Mouse (Mus musculus): ENCODE results near the gene Qser1. TPM values are rescaled to one million over a fixed set of nuclear protein-coding genes. Genes with fewer than 3 reads are reported as not detected.
"Not testable (repeated sequence)": the region's sequence is repeated elsewhere in the genome, so short reads cannot be mapped to it uniquely, and the experiment has no call there.

The Qser1 gene
- total and polyA plus RNA-seq, 2 experiments from 2014 or later, result 3.4 to 14.1 TPM

DNA sequence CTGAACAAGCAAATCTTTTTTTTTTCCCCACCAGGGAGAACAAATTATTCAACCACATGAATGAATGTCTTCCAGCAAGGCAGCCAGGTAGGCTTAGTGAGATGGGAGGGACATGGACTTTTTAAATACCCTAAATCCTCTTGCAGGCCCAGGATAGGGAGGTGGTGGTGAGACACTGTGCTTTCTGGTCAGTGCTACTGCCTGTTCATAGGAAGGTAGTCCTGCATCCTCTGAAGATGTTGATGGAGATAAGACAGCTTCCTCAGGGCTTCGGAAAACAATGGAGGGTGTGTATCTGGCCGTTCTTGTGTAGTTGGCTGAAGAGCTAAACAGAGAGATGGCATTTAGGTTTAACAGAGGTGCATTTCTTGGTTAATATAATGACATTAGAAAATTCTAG lies 15.9 kb upstream of the Qser1 start:
- DNase-seq (ENCODE audit: low spot score) (no peak), ATAC-seq (ENCODE audit: low FRiP score) (no peak)
- WGBS, result 86% methylated on average over 2 of the region's 2 CpGs
- TF ChIP-seq CTCF (IDR thresholded peaks at IDR 0.05), result no peak
- no peak overlapping the region for H3K27ac ChIP-seq (ENCODE audit: low read depth, low read length)
- no peak overlapping the region for H3K4me2 ChIP-seq (ENCODE audit: low read depth, low read length, poor library complexity, severe bottlenecking)
- no peak overlapping the region for H3K9ac ChIP-seq (replicated peaks; ENCODE audit: low read length, poor library complexity, severe bottlenecking)
- no peaks in the 10 kb centered on the region for H3K36me3 ChIP-seq (ENCODE audit: insufficient read depth, low read length)
- no peak overlapping the region for H3K4me3 ChIP-seq (ENCODE audit: low read depth, low read length)
- no peaks in the 10 kb centered on the region for H3K4me1 ChIP-seq (ENCODE audit: insufficient read depth, low read length)
- H3K9me3 ChIP-seq (ENCODE audit: low read length), result no peaks in the 10 kb centered on the region
- H3K27me3 ChIP-seq (ENCODE audit: insufficient read depth, low read length), result no peaks in the 10 kb centered on the region

DNA sequence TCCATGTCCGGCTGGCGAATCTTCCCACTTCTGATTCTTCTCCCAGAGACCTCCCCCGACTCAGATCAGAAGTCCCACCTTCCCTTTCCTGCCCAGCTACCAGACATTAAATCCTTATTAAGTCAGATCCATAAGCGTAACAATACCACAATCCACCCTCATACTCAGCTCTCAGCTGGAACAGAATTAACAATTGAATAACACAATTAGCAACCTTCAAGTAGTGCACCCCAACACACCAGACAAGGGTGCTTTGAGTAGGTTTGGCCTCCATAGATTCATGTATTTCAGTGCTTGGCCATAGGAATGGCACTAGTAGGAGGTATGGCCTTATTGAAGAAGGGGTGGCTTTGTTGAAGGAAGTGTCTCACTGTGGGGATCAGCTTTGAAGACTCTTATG lies 9.6 kb upstream of the Qser1 start:
- no peak for ATAC-seq (ENCODE audit: low FRiP score)
- no peaks in the 10 kb centered on the region for H3K4me1 ChIP-seq (ENCODE audit: insufficient read depth, low read length)

DNA sequence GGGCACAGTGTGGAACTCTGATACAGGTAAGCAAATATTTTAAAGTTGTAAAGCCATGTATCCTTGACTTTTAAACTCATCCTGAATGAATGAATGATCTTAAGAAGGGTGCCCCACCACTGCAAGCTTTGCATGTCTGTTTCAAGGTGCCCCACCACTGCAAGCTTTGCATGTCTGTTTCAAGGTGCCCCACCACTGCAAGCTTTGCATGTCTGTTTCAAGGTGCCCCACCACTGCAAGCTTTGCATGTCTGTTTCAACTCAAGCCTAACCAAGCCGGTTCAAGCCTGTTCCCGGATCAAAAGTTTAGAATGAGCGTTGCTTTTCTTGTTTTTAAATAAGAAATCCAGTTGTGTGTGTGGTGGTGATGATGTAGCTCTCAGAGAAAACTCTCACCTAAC lies 2.2 kb upstream of the Qser1 start:
- H3K4me1 ChIP-seq (ENCODE audit: insufficient read depth, low read length); H3K4me2 ChIP-seq (ENCODE audit: low read depth, low read length, poor library complexity, severe bottlenecking); DNase-seq (ENCODE audit: low spot score); H3K4me3 ChIP-seq (ENCODE audit: low read depth, low read length); ATAC-seq (ENCODE audit: low FRiP score); H3K27me3 ChIP-seq (ENCODE audit: insufficient read depth, low read length); H3K36me3 ChIP-seq (ENCODE audit: insufficient read depth, low read length); H3K9me3 ChIP-seq (ENCODE audit: low read length); H3K27ac ChIP-seq (ENCODE audit: low read depth, low read length); H3K9ac ChIP-seq (replicated peaks; ENCODE audit: low read length, poor library complexity, severe bottlenecking): not testable (repeated sequence)
- 90% methylated on average over 3 of the region's 3 CpGs for WGBS

More for the DNA sequence above, 9.6 kb upstream of the Qser1 start:
- Histone ChIP-seq H3K36me3 (ENCODE audit: insufficient read depth, low read length) (no peaks in the 10 kb centered on the region), H3K4me2 (ENCODE audit: low read depth, low read length, poor library complexity, severe bottlenecking) (no peak overlapping the region), H3K27me3 (ENCODE audit: insufficient read depth, low read length) (no peaks in the 10 kb centered on the region), H3K27ac (ENCODE audit: low read depth, low read length) (no peak overlapping the region), H3K4me3 (ENCODE audit: low read depth, low read length) (no peak overlapping the region), H3K9ac (replicated peaks; ENCODE audit: low read length, poor library complexity, severe bottlenecking) (no peak overlapping the region), H3K9me3 (ENCODE audit: low read length) (no peaks in the 10 kb centered on the region)
- TF ChIP-seq CTCF (IDR thresholded peaks at IDR 0.05), result no peak
- WGBS, result 87% methylated on average over 4 of the region's 4 CpGs
- DNase-seq (ENCODE audit: low spot score), result no peak

DNA sequence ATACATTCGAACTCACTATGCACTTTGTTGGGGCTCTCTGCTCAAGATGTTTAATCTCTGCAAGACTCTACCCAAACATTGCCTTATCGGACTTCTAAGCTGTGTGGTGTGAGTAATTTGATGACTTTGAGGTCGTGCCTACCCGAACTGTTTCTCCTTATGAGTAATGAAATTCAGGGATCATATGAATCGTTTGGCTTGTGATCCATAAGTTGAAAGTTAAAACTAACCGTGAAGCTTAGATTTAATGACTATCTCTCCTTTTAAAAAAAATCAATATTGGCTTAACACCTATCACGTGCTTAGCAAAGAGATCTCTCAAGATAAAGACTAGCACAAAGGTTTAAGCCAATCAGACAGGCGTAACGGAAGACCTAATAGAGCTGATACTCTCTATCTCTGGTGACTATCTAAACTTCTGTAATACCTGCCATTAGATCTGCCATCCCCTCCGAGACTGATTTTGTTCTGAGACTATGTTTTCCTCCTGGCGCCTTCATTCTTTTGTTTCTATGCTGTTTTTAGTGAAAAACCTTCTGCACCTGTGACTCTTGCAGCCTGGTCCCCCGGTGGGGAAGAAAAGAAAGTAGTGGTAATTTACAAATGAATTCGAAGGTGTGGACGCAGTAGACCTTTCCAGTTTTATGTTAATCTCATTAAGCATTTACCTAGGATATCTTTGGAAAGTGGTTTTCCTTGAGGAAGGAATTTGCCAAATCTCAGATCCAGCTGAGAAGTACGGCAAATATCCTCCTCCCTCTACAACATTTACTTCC lies 1.2 kb upstream of the Qser1 start:
- H3K4me3 ChIP-seq (ENCODE audit: low read depth, low read length), result peak overlapping the region; percentile 97
- peak overlapping the region; percentile 95 for H3K27ac ChIP-seq (ENCODE audit: low read depth, low read length)
- no peak for ATAC-seq (ENCODE audit: low FRiP score)

DNA sequence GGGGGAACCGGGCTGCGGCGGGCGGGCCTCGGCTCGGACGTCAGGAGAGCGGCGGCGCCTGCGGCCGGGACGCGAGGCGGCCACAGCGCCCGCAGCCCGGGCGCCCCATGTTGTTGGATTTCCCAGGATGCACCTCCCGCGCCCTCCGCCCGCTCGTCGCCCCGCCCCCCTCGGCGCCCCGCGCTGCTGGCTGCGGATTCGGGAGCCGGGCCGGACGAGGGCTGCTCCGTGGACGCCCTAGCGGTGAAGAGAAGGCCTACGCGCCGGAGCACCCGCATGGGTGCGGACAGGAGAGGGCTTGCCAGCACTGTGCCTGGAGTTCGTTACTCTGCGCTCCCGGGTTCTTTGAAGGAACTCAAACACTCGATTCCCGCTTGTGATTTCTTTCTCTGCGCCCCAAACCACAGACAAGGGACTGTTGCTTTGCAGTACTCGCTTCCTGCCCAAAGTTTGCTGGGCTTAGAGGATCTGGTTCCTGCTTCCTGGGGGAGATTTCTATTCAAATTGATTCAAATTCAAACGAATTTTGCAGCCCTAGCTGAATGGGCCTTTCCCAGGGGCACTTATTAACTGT lies 393 bp upstream of the Qser1 start:
- peak; percentile 93 for ATAC-seq (ENCODE audit: low FRiP score)
- H3K4me3 ChIP-seq (ENCODE audit: low read depth, low read length), result peak overlapping the region; percentile 97
- DNase-seq (ENCODE audit: low spot score), result peak; percentile 91
- peak; percentile 70 for TF ChIP-seq CTCF (IDR thresholded peaks at IDR 0.05)
- no peaks in the 10 kb centered on the region for H3K9me3 ChIP-seq (ENCODE audit: low read length)
- H3K27ac ChIP-seq (ENCODE audit: low read depth, low read length), result peak overlapping the region; percentile 95
- no peaks in the 10 kb centered on the region for H3K36me3 ChIP-seq (ENCODE audit: insufficient read depth, low read length)
- H3K27me3 ChIP-seq (ENCODE audit: insufficient read depth, low read length), result no peaks in the 10 kb centered on the region
- H3K4me2 ChIP-seq (ENCODE audit: low read depth, low read length, poor library complexity, severe bottlenecking), result peak overlapping the region; percentile 81
- H3K4me1 ChIP-seq (ENCODE audit: insufficient read depth, low read length), result peaks cover 8% of the 10 kb centered on the region; the same call in 1 of the 2 replicates
- WGBS, result under 1% methylated on average over 38 of the region's 51 CpGs
- peak overlapping the region; percentile 99 for H3K9ac ChIP-seq (replicated peaks; ENCODE audit: low read length, poor library complexity, severe bottlenecking)

More for the DNA sequence above, 1.2 kb upstream of the Qser1 start:
- Histone ChIP-seq H3K27me3 (ENCODE audit: insufficient read depth, low read length) (no peaks in the 10 kb centered on the region), H3K4me2 (ENCODE audit: low read depth, low read length, poor library complexity, severe bottlenecking) (peak overlapping the region; percentile 81), H3K4me1 (ENCODE audit: insufficient read depth, low read length) (peaks cover 8% of the 10 kb centered on the region; the same call in 1 of the 2 replicates), H3K9ac (replicated peaks; ENCODE audit: low read length, poor library complexity, severe bottlenecking) (peak overlapping the region; percentile 99), H3K36me3 (ENCODE audit: insufficient read depth, low read length) (no peaks in the 10 kb centered on the region), H3K9me3 (ENCODE audit: low read length) (no peaks in the 10 kb centered on the region)
- no peak for DNase-seq (ENCODE audit: low spot score)
- TF ChIP-seq CTCF (IDR thresholded peaks at IDR 0.05), result no peak
- 2% methylated on average over 15 of the region's 15 CpGs for WGBS
